Mouse (Mus musculus): Measurements from ENCODE around the gene Crebrf.

DNA sequence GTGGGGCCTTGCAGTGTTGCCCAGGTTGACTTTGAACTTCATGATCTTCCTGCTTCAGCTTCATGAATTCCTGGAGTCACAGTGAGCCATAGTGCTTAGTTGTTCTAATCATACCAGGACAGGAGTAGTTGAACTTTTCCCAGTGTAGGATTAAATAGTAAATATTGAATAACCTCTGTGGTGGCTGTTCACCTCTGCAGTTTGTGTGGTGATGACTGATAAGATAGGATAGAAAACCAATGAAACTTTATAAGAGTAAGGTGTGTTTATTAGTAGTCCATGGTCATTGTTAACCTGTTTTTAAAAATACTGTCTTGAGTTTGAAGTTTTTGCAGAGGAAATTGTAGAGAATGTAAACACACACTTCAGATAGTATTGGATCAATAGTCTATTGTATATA lies 4.0 kb downstream of the Crebrf start:
- TF ChIP-seq POLR2A (IDR thresholded peaks at IDR 0.05; ENCODE audit: borderline replicate concordance, extremely low read depth, low read depth, low read length) (no peak), CTCF (IDR thresholded peaks at IDR 0.05; ENCODE audit: insufficient read depth, low read length) (no peak)
